Mouse (Mus musculus) C2C12 (cell line): ENCODE data around the gene Qtrt2.

Source experiments
- CEBPB ChIP-seq: IDR thresholded peaks from one replicate; pipeline ENCODE4 v1.6.1; 2011; ENCODE audit warnings: low read depth, mild to moderate bottlenecking, control low read depth, moderate library complexity
- CTCF ChIP-seq: IDR thresholded peaks from one replicate; pipeline ENCODE4 v1.5.1; 2011; ENCODE audit not compliant: control insufficient read depth, insufficient read depth, insufficient read length
- FOSL1 ChIP-seq: IDR thresholded peaks from one replicate; pipeline ENCODE4 v1.8.0; 2011; ENCODE audit warnings: mild to moderate bottlenecking, low read length; ENCODE audit not compliant: poor library complexity, insufficient read depth, severe bottlenecking
- MAX ChIP-seq: IDR thresholded peaks from one replicate; pipeline ENCODE4 v1.6.1; 2011; ENCODE audit warnings: mild to moderate bottlenecking, control low read depth
- MYOD1 ChIP-seq: IDR thresholded peaks from one replicate; pipeline ENCODE4 v1.6.1; 2011; ENCODE audit warnings: low read depth; ENCODE audit not compliant: control insufficient read depth, insufficient read length
- MYOG ChIP-seq: IDR thresholded peaks from one replicate; pipeline ENCODE4 v1.6.1; 2011; ENCODE audit not compliant: control insufficient read depth, insufficient read length; ENCODE audit errors: extremely low read depth
- USF1 ChIP-seq: IDR thresholded peaks from one replicate; pipeline ENCODE4 v1.6.1; 2011; ENCODE audit warnings: low read depth, mild to moderate bottlenecking, control low read depth, moderate library complexity

DNA sequence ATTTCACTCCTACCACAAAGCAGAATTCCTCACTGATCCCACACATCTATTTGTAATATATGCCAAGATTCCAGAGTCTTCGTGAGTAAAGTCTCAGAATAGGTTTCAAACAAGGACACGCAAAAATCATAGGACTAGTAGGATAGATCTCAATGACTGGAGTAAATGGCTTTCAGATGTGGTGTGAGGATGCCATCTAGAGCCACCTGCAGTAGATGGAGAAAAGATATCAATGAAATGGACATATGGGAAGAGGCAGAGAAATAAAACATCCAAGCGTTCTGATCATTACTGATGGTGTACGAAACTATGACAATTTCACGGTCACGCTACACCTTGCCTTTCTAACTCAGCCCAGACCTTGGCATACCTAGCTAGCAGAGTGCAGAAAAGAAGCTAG is 108.2 kb downstream of the Qtrt2 start:
- TF ChIP-seq MAX = no peak
- no peak for TF ChIP-seq CTCF
- no peak for TF ChIP-seq USF1
- TF ChIP-seq CEBPB = no peak
- no peak for TF ChIP-seq MYOD1
- TF ChIP-seq MYOG = no peak
- no peak for TF ChIP-seq FOSL1
